Mouse (Mus musculus): ENCODE measurements around the gene Dpysl5. TPM values are rescaled to one million over a fixed set of nuclear protein-coding genes. Genes with fewer than 3 reads are reported as not detected.
A peak's percentile ranks its signal among the peaks of the same experiment; 100 is the strongest.
"Not testable (repeated sequence)": the region's sequence is repeated elsewhere in the genome, so short reads cannot be mapped to it uniquely, and the experiment has no call there.

The Dpysl5 gene
- total and polyA plus RNA-seq, 2 experiments from 2014 or later, result 232 to 334 TPM

DNA sequence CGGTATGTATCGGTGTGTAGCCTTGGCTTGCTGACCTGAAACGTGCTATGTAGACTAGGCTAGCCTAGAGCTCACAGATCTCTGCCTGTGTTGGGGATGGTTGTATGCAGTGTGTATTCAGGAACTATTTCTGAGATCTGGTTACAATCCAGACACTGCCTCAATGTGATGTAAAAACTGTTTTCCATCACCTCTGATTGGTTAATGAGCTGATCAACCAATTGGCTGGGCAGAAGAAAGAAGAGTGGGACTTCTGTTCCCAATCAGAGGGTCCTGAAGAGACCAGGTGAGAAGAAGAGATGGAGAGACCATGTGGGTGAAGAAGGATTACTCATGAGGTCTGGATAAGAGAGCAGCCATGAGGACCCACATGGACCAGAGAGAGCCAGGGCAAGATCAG lies 43.7 kb upstream of the Dpysl5 start:
- H3K4me2 ChIP-seq (ENCODE audit: low read depth, low read length, poor library complexity, severe bottlenecking), result peak overlapping the region; percentile 97
- H3K36me3 ChIP-seq (ENCODE audit: insufficient read depth, low read length), result no peaks in the 10 kb centered on the region
- TF ChIP-seq CTCF (IDR thresholded peaks at IDR 0.05), result no peak
- H3K4me3 ChIP-seq (ENCODE audit: low read depth, low read length), result peak overlapping the region; percentile 66
- H3K27me3 ChIP-seq (ENCODE audit: insufficient read depth, low read length), result no peaks in the 10 kb centered on the region
- 3% methylated on average over 3 of the region's 3 CpGs for WGBS
- H3K9me3 ChIP-seq (ENCODE audit: low read length), result no peaks in the 10 kb centered on the region
- no peak overlapping the region for H3K27ac ChIP-seq (ENCODE audit: low read depth, low read length)
- no peaks in the 10 kb centered on the region for H3K4me1 ChIP-seq (ENCODE audit: insufficient read depth, low read length)
- ATAC-seq (ENCODE audit: low FRiP score) (no peak), DNase-seq (ENCODE audit: low spot score) (no peak)
- H3K9ac ChIP-seq (replicated peaks; ENCODE audit: low read length, poor library complexity, severe bottlenecking), result peak overlapping the region; percentile 44; the same call in 1 of the 2 replicates

DNA sequence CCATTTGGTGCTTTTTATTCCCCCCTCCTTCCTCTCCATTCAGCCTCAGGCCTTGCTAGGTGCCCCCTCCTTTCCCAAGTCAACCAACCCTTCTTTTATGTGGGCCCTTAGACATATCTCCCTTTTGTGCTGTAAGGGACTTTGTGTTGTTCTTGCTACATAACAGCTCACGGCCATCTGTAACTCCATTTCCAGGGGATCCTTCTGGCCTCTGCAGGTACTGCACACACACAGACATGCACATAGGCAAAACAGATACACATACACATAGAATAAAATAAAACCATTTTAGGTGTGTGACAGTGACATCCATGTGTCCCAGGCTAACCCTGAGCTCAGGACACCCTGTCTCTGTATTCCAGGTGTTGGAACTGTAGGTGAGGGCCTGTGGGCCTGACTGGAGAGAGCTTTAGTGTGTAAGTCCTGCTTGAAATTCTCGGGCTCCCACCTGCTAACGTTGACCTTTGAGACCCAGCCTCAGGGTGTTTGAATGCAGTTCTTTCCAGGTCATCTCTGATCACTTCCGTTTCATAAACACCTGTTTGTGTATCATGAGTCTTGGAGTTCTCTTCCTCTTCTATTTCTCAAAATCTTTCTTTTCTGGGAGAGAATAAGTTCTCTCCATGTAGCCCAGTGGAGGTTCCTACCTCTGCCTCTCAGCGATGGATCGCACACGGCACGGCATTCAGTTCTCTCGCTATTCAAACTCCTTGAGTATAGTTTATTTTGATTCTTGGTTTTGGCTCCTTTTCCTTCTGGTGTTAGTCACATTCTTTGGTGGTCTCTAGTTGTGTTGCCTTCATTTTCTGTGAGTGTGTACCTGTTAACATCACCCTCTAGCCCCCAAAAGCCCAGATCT lies 42.5 kb upstream of the Dpysl5 start:
- ATAC-seq (ENCODE audit: low FRiP score), result no peak
- no peak for DNase-seq (ENCODE audit: low spot score)
- Histone ChIP-seq H3K27ac (ENCODE audit: low read depth, low read length) (no peak overlapping the region), H3K9me3 (ENCODE audit: low read length) (no peaks in the 10 kb centered on the region), H3K4me2 (ENCODE audit: low read depth, low read length, poor library complexity, severe bottlenecking) (no peak overlapping the region), H3K27me3 (ENCODE audit: insufficient read depth, low read length) (no peaks in the 10 kb centered on the region), H3K4me1 (ENCODE audit: insufficient read depth, low read length) (no peaks in the 10 kb centered on the region), H3K9ac (replicated peaks; ENCODE audit: low read length, poor library complexity, severe bottlenecking) (no peak overlapping the region), H3K4me3 (ENCODE audit: low read depth, low read length) (no peak overlapping the region), H3K36me3 (ENCODE audit: insufficient read depth, low read length) (no peaks in the 10 kb centered on the region)
- 97% methylated on average over 9 of the region's 9 CpGs for WGBS
- TF ChIP-seq CTCF (IDR thresholded peaks at IDR 0.05), result peak; percentile 7; the same call in 1 of the 2 replicates

DNA sequence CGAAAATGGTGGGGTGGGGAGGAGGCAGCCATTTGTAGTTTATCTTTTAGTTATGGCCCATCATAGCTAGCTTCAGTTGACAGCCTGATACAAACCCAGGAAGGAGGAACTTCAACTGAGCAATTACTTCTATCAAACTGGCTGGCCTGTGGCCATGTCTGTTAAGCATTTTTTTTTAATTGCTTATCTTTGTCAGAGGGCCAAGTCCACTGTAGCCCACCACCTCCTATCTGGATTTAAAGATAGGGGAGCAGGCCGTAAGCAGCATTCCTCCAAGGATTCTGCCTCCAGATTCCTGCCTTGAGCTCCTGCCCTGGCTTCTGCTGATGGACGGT lies 41.9 kb upstream of the Dpysl5 start:
- ATAC-seq (ENCODE audit: low FRiP score) (no peak), DNase-seq (ENCODE audit: low spot score) (no peak)
- no peak overlapping the region for H3K4me2 ChIP-seq (ENCODE audit: low read depth, low read length, poor library complexity, severe bottlenecking)
- H3K27ac ChIP-seq (ENCODE audit: low read depth, low read length), result no peak overlapping the region
- TF ChIP-seq CTCF (IDR thresholded peaks at IDR 0.05), result no peak
- no peaks in the 10 kb centered on the region for H3K4me1 ChIP-seq (ENCODE audit: insufficient read depth, low read length)
- WGBS, result 92% methylated on average over 3 of the region's 3 CpGs
- H3K9me3 ChIP-seq (ENCODE audit: low read length), result no peaks in the 10 kb centered on the region
- no peaks in the 10 kb centered on the region for H3K36me3 ChIP-seq (ENCODE audit: insufficient read depth, low read length)
- no peaks in the 10 kb centered on the region for H3K27me3 ChIP-seq (ENCODE audit: insufficient read depth, low read length)
- H3K4me3 ChIP-seq (ENCODE audit: low read depth, low read length), result no peak overlapping the region
- H3K9ac ChIP-seq (replicated peaks; ENCODE audit: low read length, poor library complexity, severe bottlenecking), result no peak overlapping the region

DNA sequence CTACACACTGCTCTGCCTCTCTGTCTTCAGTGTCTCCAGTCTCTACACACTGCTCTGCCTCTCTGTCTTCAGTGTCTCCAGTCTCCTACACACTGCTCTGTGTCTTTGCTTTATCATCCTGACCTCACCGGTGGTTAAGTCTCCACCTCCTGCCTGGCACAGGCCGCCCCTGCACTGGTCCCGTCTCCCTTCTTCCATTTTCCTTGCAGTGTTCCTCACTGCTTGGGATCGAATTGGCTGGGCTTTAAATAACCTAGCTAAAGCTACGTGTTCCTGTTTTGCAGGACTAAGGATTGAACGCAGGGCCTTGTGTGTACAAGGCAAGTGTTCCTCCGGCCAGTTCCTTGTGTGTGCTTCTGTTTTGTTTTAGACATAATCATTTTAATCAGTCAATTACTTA lies 41.3 kb upstream of the Dpysl5 start:
- WGBS, result 93% methylated on average over 7 of the region's 7 CpGs
- H3K9me3 ChIP-seq (ENCODE audit: low read length), result no peaks in the 10 kb centered on the region
- H3K9ac ChIP-seq (replicated peaks; ENCODE audit: low read length, poor library complexity, severe bottlenecking), result no peak overlapping the region
- ATAC-seq (ENCODE audit: low FRiP score) (no peak), DNase-seq (ENCODE audit: low spot score) (no peak)
- H3K27ac ChIP-seq (ENCODE audit: low read depth, low read length), result no peak overlapping the region
- no peaks in the 10 kb centered on the region for H3K4me1 ChIP-seq (ENCODE audit: insufficient read depth, low read length)
- H3K4me2 ChIP-seq (ENCODE audit: low read depth, low read length, poor library complexity, severe bottlenecking), result no peak overlapping the region
- no peaks in the 10 kb centered on the region for H3K36me3 ChIP-seq (ENCODE audit: insufficient read depth, low read length)
- TF ChIP-seq CTCF (IDR thresholded peaks at IDR 0.05), result no peak
- no peaks in the 10 kb centered on the region for H3K27me3 ChIP-seq (ENCODE audit: insufficient read depth, low read length)
- H3K4me3 ChIP-seq (ENCODE audit: low read depth, low read length), result no peak overlapping the region

DNA sequence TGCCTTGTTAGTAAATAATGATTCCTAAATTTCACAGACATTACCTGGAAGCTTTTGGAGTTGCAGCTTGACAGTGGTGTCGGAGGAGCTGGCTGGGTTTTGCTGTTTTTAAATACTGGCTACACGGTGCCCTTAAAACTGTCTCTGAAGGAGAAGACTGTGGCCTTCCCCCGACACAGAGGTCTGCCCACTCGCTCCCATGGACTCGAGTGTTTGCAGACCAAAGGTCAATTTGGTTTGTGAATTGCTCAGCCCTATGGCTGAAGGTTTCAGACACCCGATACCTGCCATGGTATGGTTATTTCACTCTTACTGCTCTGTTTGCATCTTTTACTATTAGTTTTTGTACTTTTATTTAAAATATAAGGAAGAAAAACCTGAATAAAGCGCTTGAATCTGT lies 37.4 kb upstream of the Dpysl5 start:
- H3K4me3 ChIP-seq (ENCODE audit: low read depth, low read length), result no peak overlapping the region
- no peaks in the 10 kb centered on the region for H3K36me3 ChIP-seq (ENCODE audit: insufficient read depth, low read length)
- no peaks in the 10 kb centered on the region for H3K27me3 ChIP-seq (ENCODE audit: insufficient read depth, low read length)
- H3K9ac ChIP-seq (replicated peaks; ENCODE audit: low read length, poor library complexity, severe bottlenecking), result no peak overlapping the region
- H3K4me2 ChIP-seq (ENCODE audit: low read depth, low read length, poor library complexity, severe bottlenecking), result no peak overlapping the region
- ATAC-seq (ENCODE audit: low FRiP score) (no peak), DNase-seq (ENCODE audit: low spot score) (no peak)
- 89% methylated on average over 7 of the region's 7 CpGs for WGBS
- H3K9me3 ChIP-seq (ENCODE audit: low read length), result no peaks in the 10 kb centered on the region
- no peak overlapping the region for H3K27ac ChIP-seq (ENCODE audit: low read depth, low read length)
- no peaks in the 10 kb centered on the region for H3K4me1 ChIP-seq (ENCODE audit: insufficient read depth, low read length)
- no peak for TF ChIP-seq CTCF (IDR thresholded peaks at IDR 0.05)

DNA sequence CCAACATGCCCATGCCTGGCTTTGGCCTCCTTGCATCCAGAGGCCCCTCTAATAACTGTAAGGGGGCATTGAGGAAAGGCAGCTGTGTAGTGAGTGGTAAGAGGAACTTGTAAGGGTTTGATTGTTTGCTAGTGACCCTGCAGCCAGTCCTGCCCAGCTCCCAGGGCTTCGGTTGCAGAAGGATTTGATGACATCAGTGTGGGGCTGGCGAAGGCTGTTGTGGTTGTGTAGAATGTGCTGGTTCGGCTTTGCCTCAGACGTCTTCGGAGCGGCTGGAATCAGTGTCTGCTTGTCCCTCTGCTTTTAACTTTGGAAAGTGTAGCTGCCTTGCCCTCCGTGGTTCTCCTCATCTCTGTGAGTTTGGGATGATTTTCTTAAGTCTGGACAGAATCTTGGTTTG lies 34.6 kb upstream of the Dpysl5 start:
- Histone ChIP-seq H3K27ac (ENCODE audit: low read depth, low read length) (no peak overlapping the region), H3K36me3 (ENCODE audit: insufficient read depth, low read length) (no peaks in the 10 kb centered on the region), H3K27me3 (ENCODE audit: insufficient read depth, low read length) (no peaks in the 10 kb centered on the region), H3K4me3 (ENCODE audit: low read depth, low read length) (no peak overlapping the region), H3K4me2 (ENCODE audit: low read depth, low read length, poor library complexity, severe bottlenecking) (no peak overlapping the region), H3K4me1 (ENCODE audit: insufficient read depth, low read length) (no peaks in the 10 kb centered on the region), H3K9ac (replicated peaks; ENCODE audit: low read length, poor library complexity, severe bottlenecking) (no peak overlapping the region), H3K9me3 (ENCODE audit: low read length) (no peaks in the 10 kb centered on the region)
- no peak for ATAC-seq (ENCODE audit: low FRiP score)
- WGBS, result 87% methylated on average over 7 of the region's 7 CpGs
- TF ChIP-seq CTCF (IDR thresholded peaks at IDR 0.05), result no peak
- no peak for DNase-seq (ENCODE audit: low spot score)

DNA sequence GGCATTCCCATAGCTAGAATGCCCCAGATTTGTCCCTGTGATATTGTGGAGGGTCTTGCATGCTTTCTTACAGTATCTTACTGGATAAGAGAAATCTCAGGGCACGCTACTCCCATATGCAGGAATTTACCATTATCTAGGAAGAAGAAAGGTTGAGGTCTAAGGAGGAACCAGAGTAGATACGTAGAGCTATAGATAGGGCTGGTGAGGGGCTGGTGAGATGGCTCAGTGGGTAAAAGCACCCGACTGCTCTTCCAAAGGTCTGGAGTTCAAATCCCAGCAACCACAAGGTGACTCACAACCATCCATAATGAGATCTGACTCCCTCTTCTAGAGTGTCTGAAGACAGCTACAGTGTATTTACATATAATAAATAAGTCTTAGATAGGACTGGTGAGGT lies 33.3 kb upstream of the Dpysl5 start:
- H3K4me1 ChIP-seq (ENCODE audit: insufficient read depth, low read length); H3K27ac ChIP-seq (ENCODE audit: low read depth, low read length); DNase-seq (ENCODE audit: low spot score); H3K27me3 ChIP-seq (ENCODE audit: insufficient read depth, low read length); H3K4me3 ChIP-seq (ENCODE audit: low read depth, low read length); H3K9ac ChIP-seq (replicated peaks; ENCODE audit: low read length, poor library complexity, severe bottlenecking); ATAC-seq (ENCODE audit: low FRiP score); H3K9me3 ChIP-seq (ENCODE audit: low read length); H3K4me2 ChIP-seq (ENCODE audit: low read depth, low read length, poor library complexity, severe bottlenecking); H3K36me3 ChIP-seq (ENCODE audit: insufficient read depth, low read length): not testable (repeated sequence)
- WGBS, result 98% methylated on average over 3 of the region's 3 CpGs

Measured in midbrain, postnatal 0 days (tissue).